Mouse (Mus musculus): ENCODE results near the gene Rfx4. TPM values are rescaled to one million over a fixed set of nuclear protein-coding genes. Genes with fewer than 3 reads are reported as not detected.
A peak's percentile ranks its signal among the peaks of the same experiment; 100 is the strongest.

Rfx4 gene
- polyA plus RNA-seq, 1 experiment from 2014 or later: 0.15 TPM

DNA sequence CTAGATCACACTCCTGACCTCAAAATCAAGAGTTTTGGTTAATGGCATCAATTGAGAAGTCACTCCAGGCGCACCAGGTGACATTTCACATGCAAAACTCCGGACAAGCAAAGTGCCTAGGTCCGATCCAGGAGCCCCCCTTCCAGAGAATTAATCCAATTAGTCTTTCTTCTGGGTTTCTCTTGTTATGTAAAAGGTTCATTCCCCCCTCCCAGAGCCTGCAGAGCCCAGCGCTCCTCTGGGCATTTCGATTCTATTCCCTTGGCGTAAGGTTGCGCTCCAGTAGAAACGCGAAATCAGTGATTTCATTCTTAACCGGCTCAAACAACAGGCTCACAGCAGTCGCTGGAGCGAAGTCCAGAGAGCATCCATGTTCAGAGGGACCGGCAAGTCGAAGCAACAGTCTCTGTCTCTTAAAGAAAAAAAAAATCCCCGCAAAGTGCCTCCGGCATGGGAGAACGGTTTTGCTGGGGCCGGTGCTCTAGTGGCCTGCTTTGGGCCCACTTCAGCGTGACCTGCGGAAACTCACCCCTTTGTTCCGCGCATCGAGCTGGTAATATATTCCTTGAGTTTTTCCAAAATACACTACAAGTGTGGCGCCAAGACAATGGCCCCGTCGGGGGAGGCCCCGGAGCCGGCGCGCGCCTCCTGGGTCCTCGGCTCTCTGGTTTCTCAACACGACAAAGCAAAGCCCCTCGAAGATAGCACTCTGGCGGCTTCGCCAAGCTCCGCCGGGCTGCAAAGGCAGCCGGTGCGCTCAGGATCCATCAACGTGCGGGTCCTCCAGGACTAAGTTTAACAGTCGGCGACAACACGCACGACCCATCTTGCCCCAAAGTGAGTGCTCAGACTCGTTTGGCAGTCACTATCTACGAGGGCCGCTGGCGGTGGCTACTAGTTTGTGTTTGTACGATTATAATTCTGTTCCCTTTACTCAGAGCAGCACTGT is 2.9 kb downstream of the Rfx4 start:
- no peak for ATAC-seq (ENCODE audit: insufficient number of reproducible peaks, low FRiP score, low TSS enrichment, low read depth)
- Histone ChIP-seq H3K27me3 (peaks cover 95% of the 10 kb centered on the region), H3K4me2 (replicated peaks) (peak overlapping the region; percentile 31), H3K9ac (no peak overlapping the region), H3K27ac (replicated peaks) (no peak overlapping the region), H3K4me3 (replicated peaks) (peak overlapping the region; percentile 12), H3K9me3 (replicated peaks) (no peaks in the 10 kb centered on the region), H3K36me3 (no peaks in the 10 kb centered on the region), H3K4me1 (peaks cover 51% of the 10 kb centered on the region)
- WGBS: 4% methylated on average over 51 of the region's 51 CpGs

DNA sequence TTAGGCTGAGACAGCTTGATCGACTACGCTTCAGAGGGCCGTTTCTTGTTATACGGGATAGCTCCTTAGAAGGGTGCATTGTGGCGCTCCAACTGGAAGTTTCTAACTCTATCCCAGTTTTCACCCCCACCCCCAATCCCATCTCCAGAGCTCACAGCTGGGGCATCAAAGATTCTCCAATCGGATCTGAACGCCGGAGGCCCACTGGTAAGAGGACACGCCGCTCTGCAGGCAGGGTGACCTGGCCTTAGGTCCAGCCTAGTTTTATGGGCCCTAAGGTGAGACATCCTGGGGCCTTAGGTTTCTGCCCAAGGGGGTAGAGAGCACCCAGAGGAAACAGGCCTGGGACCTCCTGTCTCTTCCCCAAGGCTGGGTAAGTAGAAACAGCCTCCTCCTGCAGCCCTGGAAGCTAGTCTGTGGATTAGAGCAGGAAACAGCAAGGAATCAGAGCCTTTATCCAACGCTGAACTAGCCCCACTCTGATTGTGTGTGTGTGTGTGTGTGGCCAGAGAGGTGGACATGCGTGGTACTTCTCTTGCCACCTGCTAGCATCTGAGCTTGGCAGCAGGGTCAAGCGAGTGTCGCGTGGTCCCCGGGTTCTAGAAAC is 3.8 kb downstream of the Rfx4 start:
- Histone ChIP-seq H3K27ac (replicated peaks) (no peak overlapping the region), H3K27me3 (peaks cover 95% of the 10 kb centered on the region), H3K9me3 (replicated peaks) (no peaks in the 10 kb centered on the region), H3K9ac (no peak overlapping the region), H3K36me3 (no peaks in the 10 kb centered on the region), H3K4me1 (peaks cover 48% of the 10 kb centered on the region), H3K4me3 (replicated peaks) (peak overlapping the region; percentile 32), H3K4me2 (replicated peaks) (peak overlapping the region; percentile 52)
- 9% methylated on average over 16 of the region's 16 CpGs for WGBS
- ATAC-seq (ENCODE audit: insufficient number of reproducible peaks, low FRiP score, low TSS enrichment, low read depth): no peak

DNA sequence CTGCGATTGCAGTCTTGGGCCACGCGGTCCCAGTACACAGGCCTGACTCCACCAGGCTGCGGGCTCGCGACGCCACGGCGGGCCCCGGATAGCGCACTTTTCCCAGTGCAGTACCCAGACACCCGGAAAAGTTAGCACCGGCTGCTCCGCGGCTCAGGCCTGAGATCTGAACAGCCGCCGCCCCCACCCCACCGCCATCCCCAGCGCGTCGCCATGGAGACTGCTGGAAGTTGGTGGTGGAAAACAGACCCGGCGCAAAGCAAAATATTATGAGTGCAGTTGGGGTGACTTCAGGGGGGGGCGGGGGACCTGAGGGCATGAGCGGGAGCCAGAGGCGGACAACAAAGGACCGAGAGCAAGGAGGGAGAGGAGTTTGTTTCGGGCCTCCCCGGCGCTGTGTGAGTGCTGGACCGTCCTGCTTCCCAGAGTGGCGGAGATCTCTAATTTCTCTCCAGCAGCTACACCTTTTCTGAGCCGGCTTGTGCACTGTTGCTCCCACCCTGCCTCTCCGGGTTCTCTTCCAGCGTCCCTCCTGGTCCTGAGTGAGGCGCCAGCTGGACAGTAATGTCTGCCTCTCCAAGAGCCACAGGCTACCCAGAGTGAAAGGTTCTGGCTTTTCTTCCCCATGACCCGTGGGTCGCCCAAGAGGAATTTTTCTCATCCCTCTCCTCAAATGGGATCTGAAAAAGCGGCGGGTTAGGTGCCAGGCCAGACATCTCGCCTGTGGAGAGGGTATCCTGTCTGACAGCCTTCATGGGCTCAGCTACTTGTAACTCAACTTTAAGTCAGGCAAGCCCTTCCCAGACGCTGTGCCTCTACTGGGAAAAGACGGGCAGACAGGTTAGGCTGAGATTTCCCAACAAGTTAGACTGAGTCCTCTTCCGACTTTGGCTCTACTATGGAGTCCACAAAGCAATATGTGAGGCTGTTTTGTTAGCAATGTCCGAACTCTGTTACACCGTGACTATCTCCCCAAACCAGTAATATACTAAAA is 4.6 kb downstream of the Rfx4 start:
- Histone ChIP-seq H3K9me3 (replicated peaks) (no peaks in the 10 kb centered on the region), H3K27ac (replicated peaks) (no peak overlapping the region), H3K36me3 (no peaks in the 10 kb centered on the region), H3K4me2 (replicated peaks) (peak overlapping the region; percentile 52), H3K4me3 (replicated peaks) (peak overlapping the region; percentile 32), H3K27me3 (peaks cover 87% of the 10 kb centered on the region), H3K9ac (no peak overlapping the region), H3K4me1 (peaks cover 40% of the 10 kb centered on the region)
- 0 out of 2 replicates have a peak, but pooled peaks have one; percentile 35 for ATAC-seq (ENCODE audit: insufficient number of reproducible peaks, low FRiP score, low TSS enrichment, low read depth)
- 7% methylated on average over 46 of the region's 46 CpGs for WGBS

DNA sequence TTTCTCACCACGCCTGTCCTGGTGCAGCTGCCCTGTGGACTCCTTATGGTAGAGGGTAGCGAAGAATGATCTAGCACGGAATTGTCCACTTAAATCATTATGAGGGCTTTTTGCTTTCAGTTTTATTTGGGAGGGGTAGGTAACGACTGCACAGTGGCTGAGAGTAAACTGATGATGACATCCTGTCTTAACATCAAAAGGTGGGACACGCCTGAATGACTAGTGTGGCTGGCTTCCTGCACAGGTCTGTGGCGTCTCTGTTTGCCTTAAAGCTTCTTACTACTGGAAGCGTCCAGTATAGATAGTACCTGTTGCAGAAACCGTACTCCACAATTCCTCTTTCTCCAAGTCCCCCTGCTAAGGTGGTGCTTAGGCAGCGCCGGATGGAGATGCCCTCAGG is 12.9 kb downstream of the Rfx4 start:
- H3K9ac ChIP-seq: no peak overlapping the region
- no peaks in the 10 kb centered on the region for H3K9me3 ChIP-seq (replicated peaks)
- WGBS: 64% methylated on average over 10 of the region's 10 CpGs
- H3K4me3 ChIP-seq (replicated peaks): no peak overlapping the region
- H3K27me3 ChIP-seq: peaks cover 16% of the 10 kb centered on the region; the same call in 1 of the 2 replicates
- no peak overlapping the region for H3K4me2 ChIP-seq (replicated peaks)
- no peak overlapping the region for H3K27ac ChIP-seq (replicated peaks)
- no peaks in the 10 kb centered on the region for H3K36me3 ChIP-seq
- no peak for ATAC-seq (ENCODE audit: insufficient number of reproducible peaks, low FRiP score, low TSS enrichment, low read depth)
- H3K4me1 ChIP-seq: no peaks in the 10 kb centered on the region

DNA sequence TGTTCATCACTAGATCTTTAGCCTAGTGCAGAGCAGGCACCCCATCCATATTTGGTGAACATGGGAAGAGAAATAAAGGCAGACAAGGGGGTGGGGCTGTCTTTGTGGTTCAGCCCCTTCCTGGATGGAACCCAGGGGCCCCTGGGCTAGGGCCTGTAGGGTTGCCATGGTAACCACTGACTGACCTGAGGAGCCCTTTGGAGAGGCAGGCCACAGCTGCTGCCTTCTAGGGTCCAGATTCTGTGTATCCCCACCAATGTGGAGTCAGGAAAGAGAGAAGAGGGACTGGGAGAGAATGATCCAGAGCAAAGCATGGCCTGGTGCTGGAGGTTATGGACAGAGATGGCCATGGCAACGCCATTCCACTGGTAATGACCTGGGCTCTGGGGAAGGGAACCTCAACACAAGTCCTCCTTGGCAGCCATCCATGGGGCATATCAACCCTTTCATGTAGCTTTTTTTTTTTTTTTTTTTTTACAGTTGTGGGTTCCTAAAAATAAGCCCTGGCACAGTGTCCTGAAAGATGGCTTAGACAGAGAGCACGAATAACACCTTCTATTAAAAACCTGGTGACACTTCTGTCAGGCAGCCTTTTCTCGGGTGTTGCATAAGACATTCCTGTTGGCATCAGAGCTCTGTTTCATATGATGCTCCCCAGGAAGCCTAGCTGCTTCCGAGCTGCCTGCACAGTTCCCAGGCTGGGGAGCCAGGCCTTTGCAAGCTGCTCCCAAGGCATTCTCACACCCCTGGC is 16.7 kb downstream of the Rfx4 start:
- ATAC-seq (ENCODE audit: insufficient number of reproducible peaks, low FRiP score, low TSS enrichment, low read depth): no peak
- Histone ChIP-seq H3K9ac (no peak overlapping the region), H3K27ac (replicated peaks) (no peak overlapping the region), H3K36me3 (no peaks in the 10 kb centered on the region), H3K27me3 (no peaks in the 10 kb centered on the region), H3K4me1 (no peaks in the 10 kb centered on the region), H3K4me2 (replicated peaks) (no peak overlapping the region), H3K4me3 (replicated peaks) (no peak overlapping the region), H3K9me3 (replicated peaks) (no peaks in the 10 kb centered on the region)
- WGBS: 70% methylated on average over 4 of the region's 4 CpGs

DNA sequence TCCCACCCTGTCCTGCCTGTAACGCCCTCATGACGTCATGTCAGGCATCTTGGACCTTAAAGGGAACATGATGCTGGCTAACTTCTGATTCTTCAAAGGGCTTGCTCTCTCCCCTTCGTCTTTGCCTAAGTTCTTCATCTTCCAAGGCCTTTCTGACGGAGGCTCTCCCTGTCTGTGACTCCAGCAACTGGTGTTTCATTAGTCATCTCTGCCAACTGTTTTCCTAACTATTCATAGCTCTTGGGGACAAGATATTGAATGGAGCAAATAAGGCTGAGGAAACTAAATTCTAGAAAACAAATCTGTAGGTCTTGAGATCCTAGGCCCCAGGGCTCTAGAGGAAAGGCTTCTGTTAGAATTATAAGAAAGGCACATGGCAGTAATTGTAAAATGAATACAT is 18.0 kb downstream of the Rfx4 start:
- H3K4me3 ChIP-seq (replicated peaks): no peak overlapping the region
- no peaks in the 10 kb centered on the region for H3K36me3 ChIP-seq
- H3K9me3 ChIP-seq (replicated peaks): no peaks in the 10 kb centered on the region
- H3K9ac ChIP-seq: no peak overlapping the region
- no peak overlapping the region for H3K27ac ChIP-seq (replicated peaks)
- H3K4me1 ChIP-seq: no peaks in the 10 kb centered on the region
- WGBS: 88% methylated on average over 4 of the region's 4 CpGs
- no peaks in the 10 kb centered on the region for H3K27me3 ChIP-seq
- ATAC-seq (ENCODE audit: insufficient number of reproducible peaks, low FRiP score, low TSS enrichment, low read depth): no peak
- no peak overlapping the region for H3K4me2 ChIP-seq (replicated peaks)

DNA sequence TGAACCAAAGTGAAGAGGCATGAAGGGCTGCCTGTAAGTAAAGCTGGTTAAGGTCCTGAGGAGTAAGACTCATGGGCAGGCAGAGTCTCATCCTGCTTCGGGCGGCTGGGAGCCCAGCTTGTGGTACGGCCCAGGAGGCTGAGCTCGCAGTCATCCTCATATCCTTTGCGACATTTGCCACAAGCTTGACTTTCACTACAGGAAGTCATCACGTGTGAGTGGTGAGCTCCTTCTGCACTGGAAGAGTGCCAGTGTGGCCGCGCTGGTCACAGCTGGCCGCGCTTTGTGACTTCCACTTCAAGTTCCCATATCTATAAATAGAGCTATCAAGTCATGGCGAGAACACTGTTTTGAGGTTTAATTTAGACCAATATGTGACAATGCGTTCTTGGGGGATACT is 18.7 kb downstream of the Rfx4 start:
- Histone ChIP-seq H3K4me2 (replicated peaks) (no peak overlapping the region), H3K4me1 (no peaks in the 10 kb centered on the region)
- 72% methylated on average over 12 of the region's 12 CpGs for WGBS

DNA sequence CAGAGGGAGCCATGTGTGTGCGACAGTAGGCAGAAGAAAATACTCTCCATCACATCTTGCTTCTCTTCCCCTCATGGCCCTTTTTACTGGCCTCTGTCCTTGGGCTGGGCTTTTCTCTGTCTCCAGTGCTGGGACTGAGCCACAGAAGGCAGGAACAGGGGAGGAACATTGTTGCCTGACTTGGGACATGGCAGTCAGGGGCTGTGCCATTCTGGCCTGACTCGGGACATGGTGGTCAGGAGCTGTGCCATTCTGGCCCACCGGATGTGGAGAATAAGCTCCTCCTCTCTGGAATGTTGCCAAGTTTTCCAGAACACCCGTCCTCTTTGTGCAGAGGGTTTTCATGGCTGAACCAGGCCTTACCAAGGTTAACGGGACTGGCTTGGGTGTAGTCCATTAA is 21.2 kb downstream of the Rfx4 start:
- peak; percentile 47; the same call in 1 of the 2 replicates for ATAC-seq (ENCODE audit: insufficient number of reproducible peaks, low FRiP score, low TSS enrichment, low read depth)
- Histone ChIP-seq H3K36me3 (no peaks in the 10 kb centered on the region), H3K9me3 (replicated peaks) (no peaks in the 10 kb centered on the region), H3K27me3 (no peaks in the 10 kb centered on the region), H3K4me3 (replicated peaks) (no peak overlapping the region), H3K4me2 (replicated peaks) (no peak overlapping the region), H3K27ac (replicated peaks) (no peak overlapping the region), H3K4me1 (no peaks in the 10 kb centered on the region), H3K9ac (no peak overlapping the region)
- 60% methylated on average over 5 of the region's 5 CpGs for WGBS

More for the DNA sequence above, 18.7 kb downstream of the Rfx4 start:
- Histone ChIP-seq H3K4me3 (replicated peaks) (no peak overlapping the region), H3K27me3 (no peaks in the 10 kb centered on the region), H3K36me3 (no peaks in the 10 kb centered on the region), H3K27ac (replicated peaks) (no peak overlapping the region), H3K9me3 (replicated peaks) (no peaks in the 10 kb centered on the region), H3K9ac (no peak overlapping the region)
- ATAC-seq (ENCODE audit: insufficient number of reproducible peaks, low FRiP score, low TSS enrichment, low read depth): no peak

DNA sequence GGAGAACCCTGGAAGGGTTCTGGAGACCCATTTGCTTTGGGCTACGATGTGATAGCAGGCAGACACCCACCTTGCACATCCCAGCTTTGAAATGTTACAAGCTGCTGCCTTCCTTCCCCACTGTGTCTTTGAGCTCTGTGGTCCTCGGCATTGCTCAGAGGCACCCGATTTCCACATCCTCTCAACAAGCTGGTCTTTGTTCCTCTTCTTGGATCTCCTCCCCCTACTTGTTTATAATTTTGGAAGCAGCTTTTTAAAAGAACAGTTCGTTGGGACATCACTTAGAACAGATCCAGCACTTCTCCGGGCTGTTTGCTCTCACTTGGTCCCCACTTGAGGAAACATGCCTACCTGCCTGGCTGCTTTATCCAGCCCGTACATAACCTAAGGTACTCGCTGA is 22.1 kb downstream of the Rfx4 start:
- ATAC-seq (ENCODE audit: insufficient number of reproducible peaks, low FRiP score, low TSS enrichment, low read depth): no peak
- Histone ChIP-seq H3K9ac (no peak overlapping the region), H3K9me3 (replicated peaks) (no peaks in the 10 kb centered on the region), H3K27ac (replicated peaks) (no peak overlapping the region), H3K4me1 (no peaks in the 10 kb centered on the region), H3K36me3 (no peaks in the 10 kb centered on the region), H3K27me3 (no peaks in the 10 kb centered on the region), H3K4me2 (replicated peaks) (no peak overlapping the region), H3K4me3 (replicated peaks) (no peak overlapping the region)
- WGBS: 59% methylated on average over 7 of the region's 7 CpGs

DNA sequence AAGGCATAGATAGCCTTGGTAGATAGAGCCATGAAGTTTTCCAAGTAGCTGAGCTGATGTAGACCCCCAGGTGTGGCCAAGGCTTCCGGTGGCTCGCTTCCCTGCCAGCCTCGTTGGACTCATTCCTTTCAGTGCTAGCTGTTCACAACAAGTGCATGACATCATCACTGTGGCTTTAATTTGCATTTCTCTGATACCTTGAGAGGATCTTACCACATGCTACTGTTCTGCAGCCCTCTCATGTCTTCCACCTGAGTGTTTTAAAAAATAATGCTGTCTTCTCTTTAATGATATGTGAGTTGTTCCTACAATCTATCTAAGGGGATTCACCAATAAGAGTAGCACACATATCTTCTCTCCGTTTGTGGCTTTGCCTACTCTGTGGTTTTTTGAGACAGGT is 25.0 kb downstream of the Rfx4 start:
- WGBS: 72% methylated on average over 4 of the region's 4 CpGs
- H3K27me3 ChIP-seq: no peaks in the 10 kb centered on the region
- no peak overlapping the region for H3K9ac ChIP-seq
- H3K9me3 ChIP-seq (replicated peaks): no peaks in the 10 kb centered on the region
- ATAC-seq (ENCODE audit: insufficient number of reproducible peaks, low FRiP score, low TSS enrichment, low read depth): no peak
- no peaks in the 10 kb centered on the region for H3K4me1 ChIP-seq
- H3K36me3 ChIP-seq: no peaks in the 10 kb centered on the region
- no peak overlapping the region for H3K4me3 ChIP-seq (replicated peaks)
- no peak overlapping the region for H3K27ac ChIP-seq (replicated peaks)
- H3K4me2 ChIP-seq (replicated peaks): no peak overlapping the region
